Mouse (Mus musculus) neural tube, embryonic 14.5 days (tissue): Measurements from ENCODE around the gene Alk. TPM values are rescaled to one million over a fixed set of nuclear protein-coding genes. Genes with fewer than 3 reads are reported as not detected.

Experiments used
- ATAC-seq: fragments of 200-750 bp; cut with Nextera tagmentation; 2 replicates; pipeline ENCODE4 v1.8.0; 2017; ENCODE audit warnings: low read depth, mild to moderate bottlenecking, moderate TSS enrichment, moderate library complexity
- H3K27ac ChIP-seq: fragments of 300-500 bp; sonication (generic); 2 replicates; pipeline ENCODE4 v1.5.1; 2014; ENCODE audit warnings: low read depth, mild to moderate bottlenecking, control low read depth, low read length, moderate library complexity, mixed read lengths
- H3K27me3 ChIP-seq: fragments of 300-500 bp; sonication (generic); 2 replicates; pipeline ENCODE4 v1.6.1; 2014; ENCODE audit warnings: low read length; ENCODE audit not compliant: control insufficient read depth, insufficient read depth
- H3K36me3 ChIP-seq: fragments of 300-500 bp; sonication (generic); 2 replicates; pipeline ENCODE4 v1.6.1; 2014; ENCODE audit warnings: low read length, mixed read lengths; ENCODE audit not compliant: control insufficient read depth, insufficient read depth
- H3K4me1 ChIP-seq: fragments of 300-500 bp; sonication (generic); 2 replicates; pipeline ENCODE4 v1.6.1; 2014; ENCODE audit warnings: low read length; ENCODE audit not compliant: control insufficient read depth, insufficient read depth
- H3K4me2 ChIP-seq: fragments of 300-500 bp; sonication (generic); 2 replicates; pipeline ENCODE4 v1.6.1; 2014; ENCODE audit warnings: mild to moderate bottlenecking, low read depth, low read length, control low read depth
- H3K4me3 ChIP-seq: fragments of 300-500 bp; sonication (generic); 2 replicates; pipeline ENCODE4 v1.5.1; 2014; ENCODE audit warnings: low read depth, low read length, control low read depth, mixed read lengths
- H3K9ac ChIP-seq: fragments of 300-500 bp; sonication (generic); replicated peaks from 2 replicates; pipeline ENCODE4 v1.6.1; 2014; ENCODE audit warnings: low read depth, mild to moderate bottlenecking, control low read depth, low read length, mixed read lengths
- H3K9me3 ChIP-seq: fragments of 300-500 bp; sonication (generic); 2 replicates; pipeline ENCODE4 v1.6.1; 2016; ENCODE audit warnings: low read length; ENCODE audit not compliant: control insufficient read depth
- WGBS: fragments of 180-500 bp; shearing (Covaris S2); extraction: QIAGEN DNeasy Blood & Tissue Kit; methylation state at CpG from one replicate; pipeline ENCODE4 v1.1.7; 2014; 5-methylcytosine and 5-hydroxymethylcytosine counted together
- polyA plus RNA-seq: library from polyadenylated mRNA; unstranded; fragments of >200 nt; fragmentation: Nextera tagmentation; extraction: Ambion mirVana; gene quantifications from 2 replicates; pipeline ENCODE4 v1.2.1, GENCODE M21; 2014

The Alk gene
- polyA plus RNA-seq, 1 experiment from 2014 or later, result 5.2 TPM

DNA sequence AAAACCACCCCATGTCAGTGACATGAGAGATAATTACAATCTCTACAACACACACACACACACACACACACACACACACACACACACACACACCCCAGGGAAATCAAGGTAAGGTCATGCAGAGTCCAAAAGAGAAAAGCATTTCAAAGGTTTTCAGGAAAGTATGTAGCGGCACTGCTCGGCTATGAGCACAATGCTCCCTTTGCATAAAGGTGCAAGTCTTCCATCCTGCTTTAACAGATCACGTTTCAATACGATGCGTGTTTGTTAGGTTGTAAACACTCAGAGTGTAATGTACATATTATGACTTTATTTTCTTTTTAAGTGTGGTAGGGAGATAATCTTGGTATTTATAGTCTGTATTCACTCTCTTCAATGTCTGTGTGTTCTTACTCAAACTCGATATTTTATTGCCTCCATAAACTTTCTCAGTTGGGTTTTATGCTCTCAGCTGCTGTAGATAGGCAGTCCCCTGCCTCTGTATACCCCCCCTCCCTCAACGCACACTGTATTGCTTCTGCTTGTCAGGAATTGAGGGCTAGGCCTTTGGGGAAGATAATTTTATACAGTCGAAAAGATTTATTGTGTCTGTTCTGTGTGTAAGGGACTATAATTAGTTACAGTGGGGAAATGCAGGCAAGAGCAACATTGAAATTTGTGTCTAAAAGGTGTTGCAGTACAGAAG is 780.7 kb downstream of the Alk start:
- 41% methylated on average over 8 of the region's 8 CpGs for WGBS
- no peak overlapping the region; the same call in 1 of the 2 replicates for H3K27ac ChIP-seq
- H3K4me1 ChIP-seq, result 0 out of 2 replicates have a peak, but pooled peaks cover 4% of the 10 kb centered on the region
- H3K27me3 ChIP-seq, result no peaks in the 10 kb centered on the region
- ATAC-seq, result peak; percentile 88
- no peak overlapping the region for H3K4me3 ChIP-seq
- no peak overlapping the region for H3K4me2 ChIP-seq
- peaks cover 8% of the 10 kb centered on the region; the same call in 1 of the 2 replicates for H3K36me3 ChIP-seq
- H3K9ac ChIP-seq, result no peak overlapping the region
- no peaks in the 10 kb centered on the region for H3K9me3 ChIP-seq

Other genes with a start within 250 kb of the Alk start
- gene Ypel5, start 231.8 kb upstream of the Alk start, polyA plus RNA-seq, result 125 and 131 TPM in 2 replicates